ENCODE assay signal across 8 mouse cellular contexts in genomic region chr6:134947311-134948087, GRCm38 (mm10). TPM values are rescaled to one million over a fixed set of nuclear protein-coding genes. Genes with fewer than 3 reads are reported as not detected.
DNase-seq lines count a peak whose midpoint lies in the region; ATAC-seq and TF ChIP-seq lines count a peak whose summit lies in the region.

No protein-coding gene starts in this region.

- H3K4me2 ChIP-seq in hindbrain, embryonic 13.5 days: no peak overlapping the region
- H3K4me2 ChIP-seq in midbrain, postnatal 0 days (ENCODE audit: low read depth, low read length, poor library complexity, severe bottlenecking): no peak overlapping the region

- no peak overlapping the region for H3K9ac ChIP-seq in hindbrain, embryonic 13.5 days
- no peak overlapping the region for H3K9ac ChIP-seq in midbrain, postnatal 0 days (replicated peaks; ENCODE audit: low read length, poor library complexity, severe bottlenecking)

- intact Hi-C loops in left cerebral cortex, postnatal 25 days (cut with DNase I): loop anchor here (2.0 to 10.0 kb wide), 3 partner anchors 85 to 523 kb away; no protein-coding TSS in a partner anchor

- no peaks in the 10 kb centered on the region for H3K4me1 ChIP-seq in hindbrain, embryonic 10.5 days (replicated peaks)
- no peaks in the 10 kb centered on the region for H3K4me1 ChIP-seq in hindbrain, embryonic 13.5 days (replicated peaks)
- no peaks in the 10 kb centered on the region for H3K4me1 ChIP-seq in midbrain, postnatal 0 days (ENCODE audit: insufficient read depth, low read length)

- H3K4me3 ChIP-seq in hindbrain, embryonic 10.5 days: no peak overlapping the region
- H3K4me3 ChIP-seq in hindbrain, embryonic 13.5 days: no peak overlapping the region
- no peak overlapping the region for H3K4me3 ChIP-seq in midbrain, postnatal 0 days (ENCODE audit: low read depth, low read length)

- TF ChIP-seq CTCF in midbrain, postnatal 0 days (IDR thresholded peaks at IDR 0.05): peak; percentile 77

- no peak overlapping the region for H3K27ac ChIP-seq in hindbrain, embryonic 10.5 days
- no peak overlapping the region for H3K27ac ChIP-seq in hindbrain, embryonic 13.5 days
- no peak overlapping the region for H3K27ac ChIP-seq in midbrain, postnatal 0 days (ENCODE audit: low read depth, low read length)

- peak; percentile 57 for DNase-seq in hindbrain, embryonic 10.5 days (ENCODE audit: low spot score)
- peak; percentile 88 for DNase-seq in brain, adult 2 months (ENCODE audit: low read depth, low spot score)
- DNase-seq in left cerebral cortex, postnatal 25 days (ENCODE audit: low spot score in 2 of 2): peak; percentile 52 to 62
- peak; percentile 79 for DNase-seq in midbrain, postnatal 0 days (ENCODE audit: low spot score)
- DNase-seq in splenic B cell, adult 2 months (ENCODE audit: low read depth, low spot score): peak; percentile 86

- peaks cover 57% of the 10 kb centered on the region for H3K36me3 ChIP-seq in hindbrain, embryonic 10.5 days
- H3K36me3 ChIP-seq in hindbrain, embryonic 13.5 days: no peaks in the 10 kb centered on the region
- no peaks in the 10 kb centered on the region for H3K36me3 ChIP-seq in midbrain, postnatal 0 days (ENCODE audit: insufficient read depth, low read length)
- H3K36me3 ChIP-seq in splenic B cell, adult 2 months (ENCODE audit: control insufficient read depth, insufficient read depth, low read length, poor library complexity, severe bottlenecking): no peaks in the 10 kb centered on the region; the same call in 1 of the 2 replicates

- H3K27me3 ChIP-seq in hindbrain, embryonic 10.5 days (ENCODE audit: insufficient read depth, poor library complexity, severe bottlenecking): no peaks in the 10 kb centered on the region
- no peaks in the 10 kb centered on the region for H3K27me3 ChIP-seq in hindbrain, embryonic 13.5 days
- H3K27me3 ChIP-seq in midbrain, postnatal 0 days (ENCODE audit: insufficient read depth, low read length): no peaks in the 10 kb centered on the region
- H3K27me3 ChIP-seq in splenic B cell, adult 2 months (ENCODE audit: control insufficient read depth, insufficient read depth, low read length, poor library complexity, severe bottlenecking): no peaks in the 10 kb centered on the region

- no peaks in the 10 kb centered on the region for H3K9me3 ChIP-seq in hindbrain, embryonic 10.5 days
- no peaks in the 10 kb centered on the region for H3K9me3 ChIP-seq in hindbrain, embryonic 13.5 days
- H3K9me3 ChIP-seq in midbrain, postnatal 0 days (ENCODE audit: low read length): no peaks in the 10 kb centered on the region

- no peak for ATAC-seq in hindbrain, embryonic 13.5 days (ENCODE audit: low FRiP score)
- ATAC-seq in erythroblast, adult 5-6 weeks (replicated peaks; ENCODE audit: low FRiP score, poor library complexity, severe bottlenecking): peak; percentile 86
- ATAC-seq in hematopoietic stem cell, adult 5-6 weeks (replicated peaks in 1 of 2; ENCODE audit: insufficient read depth in 1 of 2, low FRiP score in 2 of 2, low TSS enrichment in 1 of 2, low read depth in 1 of 2, poor library complexity in 2 of 2, severe bottlenecking in 2 of 2): peak; percentile 59 to 61; a peak in 3 of 4 replicates
- ATAC-seq in midbrain, postnatal 0 days (ENCODE audit: low FRiP score): no peak

- 48% methylated on average over 13 of the region's 13 CpGs for WGBS in hindbrain, embryonic 10.5 days
- WGBS in hindbrain, embryonic 13.5 days: 52% methylated on average over 13 of the region's 13 CpGs
- 45% methylated on average over 13 of the region's 13 CpGs for WGBS in midbrain, postnatal 0 days

RNA-seq across cellular contexts. Expression of gene Cdkn1b, which starts 27.3 kb away (rescaled TPM):
- polyA plus RNA-seq in hindbrain, embryonic 10.5 days (2016; fragmentation: Nextera tagmentation; extraction: Ambion mirVana): 17.2 and 17.7 TPM in 2 replicates
- polyA plus RNA-seq in hindbrain, embryonic 13.5 days (2015; fragmentation: Nextera tagmentation; extraction: Ambion mirVana): 27.1 and 27.2 TPM in 2 replicates
- total RNA-seq in erythroblast, adult 5-6 weeks (2015; ENCODE audit: low replicate concordance): 256 and 258 TPM in 2 replicates
- 354 and 386 TPM in 2 replicates for total RNA-seq in erythroblast, adult 5-6 weeks (2017; ENCODE audit: low replicate concordance)
- 74.5 and 98.0 TPM in 2 replicates for total RNA-seq in hematopoietic stem cell, adult 5-6 weeks (2017)
- total RNA-seq in left cerebral cortex, postnatal 25 days (2021): 10 to 100 TPM; 40.3 to 43.2 TPM
- total RNA-seq in midbrain, postnatal 0 days (2014; rRNA removed): 48.5 and 58.8 TPM in 2 replicates
- polyA plus RNA-seq in midbrain, postnatal 0 days (2015; fragmentation: Nextera tagmentation; extraction: Ambion mirVana): 23.9 and 25.6 TPM in 2 replicates

RNA-seq across cellular contexts. Expression of gene Apold1, which starts 34.0 kb away (rescaled TPM):
- 2.7 and 2.9 TPM in 2 replicates for polyA plus RNA-seq in hindbrain, embryonic 10.5 days (2016; fragmentation: Nextera tagmentation; extraction: Ambion mirVana)
- polyA plus RNA-seq in hindbrain, embryonic 13.5 days (2015; fragmentation: Nextera tagmentation; extraction: Ambion mirVana): 3.2 and 3.8 TPM in 2 replicates
- total RNA-seq in erythroblast, adult 5-6 weeks (2015; ENCODE audit: low replicate concordance): 0.19 and 2.1 TPM in 2 replicates
- total RNA-seq in erythroblast, adult 5-6 weeks (2017; ENCODE audit: low replicate concordance): 4.9 and 6.4 TPM in 2 replicates
- total RNA-seq in hematopoietic stem cell, adult 5-6 weeks (2017): 0.94 and 2.0 TPM in 2 replicates
- total RNA-seq in left cerebral cortex, postnatal 25 days (2021): 1 to 10 TPM; 4.1 to 4.5 TPM
- total RNA-seq in midbrain, postnatal 0 days (2014; rRNA removed): 5.8 and 6.1 TPM in 2 replicates
- 4.3 and 5.1 TPM in 2 replicates for polyA plus RNA-seq in midbrain, postnatal 0 days (2015; fragmentation: Nextera tagmentation; extraction: Ambion mirVana)

RNA-seq across cellular contexts. Expression of gene Gpr19, which starts 49.1 kb away (rescaled TPM):
- polyA plus RNA-seq in hindbrain, embryonic 10.5 days (2016; fragmentation: Nextera tagmentation; extraction: Ambion mirVana): 24.7 and 29.9 TPM in 2 replicates
- polyA plus RNA-seq in hindbrain, embryonic 13.5 days (2015; fragmentation: Nextera tagmentation; extraction: Ambion mirVana): 39.0 and 45.1 TPM in 2 replicates
- 2.7 and 5.0 TPM in 2 replicates for total RNA-seq in erythroblast, adult 5-6 weeks (2015; ENCODE audit: low replicate concordance)
- total RNA-seq in erythroblast, adult 5-6 weeks (2017; ENCODE audit: low replicate concordance): 2.1 and 8.3 TPM in 2 replicates
- 4.6 and 9.9 TPM in 2 replicates for total RNA-seq in hematopoietic stem cell, adult 5-6 weeks (2017)
- 10 to 100 TPM; 25.3 to 27.3 TPM for total RNA-seq in left cerebral cortex, postnatal 25 days (2021)
- 32.1 and 34.2 TPM in 2 replicates for total RNA-seq in midbrain, postnatal 0 days (2014; rRNA removed)
- 38.5 and 41.6 TPM in 2 replicates for polyA plus RNA-seq in midbrain, postnatal 0 days (2015; fragmentation: Nextera tagmentation; extraction: Ambion mirVana)

Comparison
In these comparisons a context has a peak if more than half of its experiments do, and no peak if none do; other contexts are left out.
1. ATAC-seq: peak in erythroblast, adult 5-6 weeks (single experiment) and hematopoietic stem cell, adult 5-6 weeks (2 of 2); none in hindbrain, embryonic 13.5 days (single experiment) and midbrain, postnatal 0 days (single experiment).
2. Peak in every context shown above with its lines, with median percentiles within 50 percentile points of each other: DNase-seq.